Mouse (Mus musculus): Measurements from ENCODE around the gene Nt5dc3. TPM values are rescaled to one million over a fixed set of nuclear protein-coding genes. Genes with fewer than 3 reads are reported as not detected.

The Nt5dc3 gene
- total and polyA plus RNA-seq, 3 experiments: 4.6 to 15.9 (median 6.5) TPM

DNA sequence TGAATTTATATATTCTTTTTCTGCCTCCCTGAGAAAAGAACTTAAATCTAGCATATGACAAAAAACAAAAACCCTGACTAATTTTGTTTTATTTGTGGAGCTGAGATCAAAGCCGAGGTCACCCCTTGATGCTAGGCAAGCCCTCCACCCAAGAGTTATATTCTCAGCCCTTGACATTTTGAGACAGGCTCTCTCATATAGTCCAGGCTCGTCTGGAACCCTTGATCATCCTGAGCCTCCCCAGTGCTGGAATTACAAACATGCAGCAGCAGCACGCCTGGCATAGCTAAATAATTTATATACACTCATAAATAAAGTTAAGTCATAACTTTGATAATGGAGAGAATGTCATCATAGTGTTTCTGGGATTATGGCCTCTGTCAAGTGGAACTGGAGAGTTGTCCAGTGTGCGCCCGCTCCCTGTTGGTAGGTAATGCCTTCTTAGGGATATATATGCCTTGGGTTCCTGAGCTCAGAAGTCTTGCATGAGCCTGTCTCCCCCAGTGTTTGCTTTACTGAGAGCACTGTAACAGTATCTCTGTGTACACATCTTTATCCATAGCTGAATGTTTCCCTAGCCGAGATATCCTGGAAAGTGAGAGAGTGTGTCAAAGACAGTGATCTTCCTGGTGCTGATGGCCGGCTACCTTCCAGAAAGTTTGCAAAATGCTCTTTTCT is 12.8 kb downstream of the Nt5dc3 start:
- H3K79me2 ChIP-seq (replicated peaks; ENCODE audit: control insufficient read depth, extremely low read depth, insufficient read depth, poor library complexity, severe bottlenecking): peaks cover 16% of the 10 kb centered on the region
- H3K4me3 ChIP-seq (replicated peaks in 1 of 3; ENCODE audit: low read depth in 2 of 3, low read length in 2 of 3, poor library complexity in 1 of 3): no peak overlapping the region
- in situ Hi-C loops (cut with MboI; ENCODE audit: low pct_ligation_motif_present, low pct_unique_long_range_greater_than_20kb, low sequenced_read_pairs): no loop called here
- H3K27me3 ChIP-seq (replicated peaks): no peaks in the 10 kb centered on the region
- dilution Hi-C loops (cut with MboI; ENCODE audit: extremely low pct_ligation_motif_present, extremely low pct_unique_long_range_greater_than_20kb, low sequenced_read_pairs): no loop called here
- peaks cover 8 to 39% of the 10 kb centered on the region in 2 experiments; a peak in 3 of 4 replicates for H3K4me1 ChIP-seq (ENCODE audit: control insufficient read depth in 1 of 2, insufficient read depth in 2 of 2)
- no peak for TF ChIP-seq CHD1 (IDR thresholded peaks at IDR 0.05; ENCODE audit: low read depth, low read length)
- no peak for TF ChIP-seq USF1 (IDR thresholded peaks at IDR 0.05; ENCODE audit: low read depth, low read length)
- no peak for TF ChIP-seq JUN (IDR thresholded peaks at IDR 0.05; ENCODE audit: insufficient read depth, low read depth, low read length)
- TF ChIP-seq POLR2A (IDR thresholded peaks at IDR 0.05; ENCODE audit: low read depth, low read length): no peak
- no peak overlapping the region for H3K4me2 ChIP-seq (ENCODE audit: insufficient read depth, low read depth, poor library complexity, severe bottlenecking)
- no peak overlapping the region for H3K9ac ChIP-seq (ENCODE audit: insufficient read depth, low read depth)
- no peak for DNase-seq (ENCODE audit: extremely low read depth)
- H3K36me3 ChIP-seq (replicated peaks in 1 of 2; ENCODE audit: control insufficient read depth in 1 of 2, insufficient read depth in 1 of 2, low read length in 1 of 2): peaks cover 7 to 42% of the 10 kb centered on the region in 2 experiments
- H3K27ac ChIP-seq (ENCODE audit: insufficient read depth, low read depth): no peak overlapping the region
- no peaks in the 10 kb centered on the region for H3K9me3 ChIP-seq (replicated peaks; ENCODE audit: low read length)

DNA sequence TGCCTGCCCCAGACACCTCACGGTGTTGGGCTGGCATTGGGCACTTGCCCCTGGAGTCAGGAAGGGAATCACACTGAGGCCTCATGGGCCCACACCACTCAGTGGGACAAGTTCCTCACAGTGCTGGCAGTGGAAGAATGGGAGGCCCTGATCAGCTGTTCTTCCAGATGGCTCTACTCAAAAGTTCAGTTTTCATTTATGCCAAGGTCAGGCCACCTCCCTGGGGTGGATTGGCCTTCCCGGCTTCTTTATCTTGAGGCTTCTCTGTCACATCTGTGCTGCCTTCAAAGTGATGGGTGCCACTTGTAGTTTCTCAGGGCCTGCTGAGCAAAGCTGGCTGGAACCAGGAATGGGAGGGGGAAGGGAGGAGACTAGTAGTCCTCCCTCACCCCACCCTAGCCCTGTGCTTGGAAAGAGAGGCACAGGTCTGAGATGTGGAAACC is 14.7 kb downstream of the Nt5dc3 start:
- H3K27ac ChIP-seq (ENCODE audit: insufficient read depth, low read depth): no peak overlapping the region
- no peak overlapping the region for H3K4me3 ChIP-seq (replicated peaks in 1 of 3; ENCODE audit: low read depth in 2 of 3, low read length in 2 of 3, poor library complexity in 1 of 3)
- H3K36me3 ChIP-seq (replicated peaks in 1 of 2; ENCODE audit: control insufficient read depth in 1 of 2, insufficient read depth in 1 of 2, low read length in 1 of 2): peaks cover 4 to 35% of the 10 kb centered on the region in 2 experiments
- peaks cover 8 to 35% of the 10 kb centered on the region in 2 experiments; a peak in 3 of 4 replicates for H3K4me1 ChIP-seq (ENCODE audit: control insufficient read depth in 1 of 2, insufficient read depth in 2 of 2)
- H3K4me2 ChIP-seq (ENCODE audit: insufficient read depth, low read depth, poor library complexity, severe bottlenecking): no peak overlapping the region
- dilution Hi-C loops (cut with MboI; ENCODE audit: extremely low pct_ligation_motif_present, extremely low pct_unique_long_range_greater_than_20kb, low sequenced_read_pairs): no loop called here
- in situ Hi-C loops (cut with MboI; ENCODE audit: low pct_ligation_motif_present, low pct_unique_long_range_greater_than_20kb, low sequenced_read_pairs): no loop called here
- peaks cover 11% of the 10 kb centered on the region for H3K79me2 ChIP-seq (replicated peaks; ENCODE audit: control insufficient read depth, extremely low read depth, insufficient read depth, poor library complexity, severe bottlenecking)
- H3K27me3 ChIP-seq (replicated peaks): no peaks in the 10 kb centered on the region
- H3K9ac ChIP-seq (ENCODE audit: insufficient read depth, low read depth): no peak overlapping the region
- TF ChIP-seq MEF2A (IDR thresholded peaks at IDR 0.05; ENCODE audit: borderline replicate concordance, low read depth, low read length): no peak
- no peak for TF ChIP-seq JUND (conservative IDR thresholded peaks at IDR 0.05; ENCODE audit: low read depth, low read length)
- TF ChIP-seq HCFC1 (IDR thresholded peaks at IDR 0.05; ENCODE audit: low read depth, low read length): no peak
- no peak for TF ChIP-seq SIN3A (IDR thresholded peaks at IDR 0.05; ENCODE audit: low read length)
- no peak for TF ChIP-seq JUN (IDR thresholded peaks at IDR 0.05; ENCODE audit: insufficient read depth, low read depth, low read length)
- TF ChIP-seq RCOR1 (conservative IDR thresholded peaks at IDR 0.05; ENCODE audit: low read depth, low read length): no peak
- H3K9me3 ChIP-seq (replicated peaks; ENCODE audit: low read length): no peaks in the 10 kb centered on the region
- DNase-seq (ENCODE audit: extremely low read depth): no peak

DNA sequence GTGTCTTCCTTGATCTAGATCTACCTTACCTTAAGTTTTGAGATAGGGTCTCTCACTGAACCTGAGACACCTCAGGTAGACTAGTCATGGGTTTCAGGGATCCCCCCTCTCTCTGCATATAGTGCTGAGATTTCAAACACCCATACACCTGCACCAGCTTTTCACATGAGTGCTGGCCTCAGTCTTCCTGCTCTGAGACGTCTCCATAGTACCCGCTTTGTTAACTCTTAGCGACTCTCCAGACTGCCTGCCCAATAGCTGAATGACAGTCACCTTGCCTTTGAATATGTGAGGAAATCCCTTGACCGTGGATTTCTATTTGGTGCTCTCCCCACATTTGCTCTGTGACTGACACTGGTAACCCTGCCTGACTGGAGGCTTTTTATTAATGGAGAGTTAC is 15.4 kb downstream of the Nt5dc3 start:
- DNase-seq (ENCODE audit: extremely low read depth): no peak
- no peak overlapping the region for H3K4me2 ChIP-seq (ENCODE audit: insufficient read depth, low read depth, poor library complexity, severe bottlenecking)
- peaks cover 8 to 35% of the 10 kb centered on the region in 2 experiments; a peak in 3 of 4 replicates for H3K4me1 ChIP-seq (ENCODE audit: control insufficient read depth in 1 of 2, insufficient read depth in 2 of 2)
- TF ChIP-seq MEF2A (IDR thresholded peaks at IDR 0.05; ENCODE audit: borderline replicate concordance, low read depth, low read length) (no peak), TCF12 (IDR thresholded peaks at IDR 0.05; ENCODE audit: low read depth, low read length) (no peak), NELFE (IDR thresholded peaks at IDR 0.05; ENCODE audit: low read depth, low read length) (no peak), GABPA (IDR thresholded peaks at IDR 0.05; ENCODE audit: insufficient replicate concordance, low read depth, low read length) (no peak), JUN (IDR thresholded peaks at IDR 0.05; ENCODE audit: insufficient read depth, low read depth, low read length) (no peak), CHD1 (IDR thresholded peaks at IDR 0.05; ENCODE audit: low read depth, low read length) (no peak), ZC3H11A (IDR thresholded peaks at IDR 0.05; ENCODE audit: low read depth, low read length) (no peak), MYC (IDR thresholded peaks at IDR 0.05; ENCODE audit: low read depth, low read length) (no peak), UBTF (IDR thresholded peaks at IDR 0.05; ENCODE audit: low read depth, low read length) (no peak), RCOR1 (conservative IDR thresholded peaks at IDR 0.05; ENCODE audit: low read depth, low read length) (no peak), ZMIZ1 (IDR thresholded peaks at IDR 0.05; ENCODE audit: low read depth, low read length) (no peak), MXI1 (IDR thresholded peaks at IDR 0.05; ENCODE audit: low read depth, low read length) (no peak), RAD21 (IDR thresholded peaks at IDR 0.05; ENCODE audit: low read depth, low read length) (no peak), NRF1 (IDR thresholded peaks at IDR 0.05; ENCODE audit: low read depth, low read length) (no peak), EP300 (IDR thresholded peaks at IDR 0.05; ENCODE audit: low read length) (no peak), IRF4 (IDR thresholded peaks at IDR 0.05; ENCODE audit: low read depth, low read length) (no peak), E2F4 (IDR thresholded peaks at IDR 0.05; ENCODE audit: insufficient replicate concordance, low read depth, low read length) (no peak), POLR2A (IDR thresholded peaks at IDR 0.05; ENCODE audit: low read depth, low read length) (no peak), BHLHE40 (IDR thresholded peaks at IDR 0.05; ENCODE audit: low read depth, low read length) (no peak)
- in situ Hi-C loops (cut with MboI; ENCODE audit: low pct_ligation_motif_present, low pct_unique_long_range_greater_than_20kb, low sequenced_read_pairs): no loop called here
- H3K27me3 ChIP-seq (replicated peaks): no peaks in the 10 kb centered on the region
- H3K79me2 ChIP-seq (replicated peaks; ENCODE audit: control insufficient read depth, extremely low read depth, insufficient read depth, poor library complexity, severe bottlenecking): peaks cover 11% of the 10 kb centered on the region
- H3K36me3 ChIP-seq (replicated peaks in 1 of 2; ENCODE audit: control insufficient read depth in 1 of 2, insufficient read depth in 1 of 2, low read length in 1 of 2): peaks cover 4 to 35% of the 10 kb centered on the region in 2 experiments
- no peak overlapping the region for H3K4me3 ChIP-seq (replicated peaks in 1 of 3; ENCODE audit: low read depth in 2 of 3, low read length in 2 of 3, poor library complexity in 1 of 3)
- no peak overlapping the region for H3K27ac ChIP-seq (ENCODE audit: insufficient read depth, low read depth)
- H3K9me3 ChIP-seq (replicated peaks; ENCODE audit: low read length): no peaks in the 10 kb centered on the region
- H3K9ac ChIP-seq (ENCODE audit: insufficient read depth, low read depth): no peak overlapping the region
- dilution Hi-C loops (cut with MboI; ENCODE audit: extremely low pct_ligation_motif_present, extremely low pct_unique_long_range_greater_than_20kb, low sequenced_read_pairs): no loop called here
